Mouse (Mus musculus) spleen, postnatal 10 days (tissue): ENCODE measurements around the gene Gpr6.

Experiments
- DNase-seq, 2 experiments: peaks; one replicate each; pipeline ENCODE4 v3.0.0; 2021 to 2022; ENCODE audit warnings: low spot score in 2 of 2

The Gpr6 gene

GRCm38 (mm10) chr10:41072116-41072515 is at the start of gene Gpr6:
Gpr6 (minus strand) TSS chr10:41072285.
- DNase-seq, result no peak

- no peak for DNase-seq
These were observed 28.0 kb upstream of the Gpr6 start for GRCm38 (mm10) chr10:41100060-41100459.

- no peak for DNase-seq
These were observed 26.1 kb upstream of the Gpr6 start for GRCm38 (mm10) chr10:41098137-41098536.

- DNase-seq, result no peak
These were observed 16.8 kb upstream of the Gpr6 start for GRCm38 (mm10) chr10:41088852-41089251.

GRCm38 (mm10) chr10:41071696-41072095 is 389 bp downstream of the Gpr6 start:
- peak in 1 of 2 experiments; percentile 57 for DNase-seq

GRCm38 (mm10) chr10:41070693-41071651 is 1.1 kb downstream of the Gpr6 start:
- DNase-seq, result no peak

- no peak for DNase-seq
These were observed 11.7 kb downstream of the Gpr6 start for GRCm38 (mm10) chr10:41060250-41060831.

GRCm38 (mm10) chr10:41055581-41055980 is 16.5 kb downstream of the Gpr6 start:
- DNase-seq, result no peak

GRCm38 (mm10) chr10:41054005-41054404 is 18.1 kb downstream of the Gpr6 start:
- no peak for DNase-seq

- DNase-seq, result no peak
These were observed 29.8 kb downstream of the Gpr6 start for GRCm38 (mm10) chr10:41042272-41042671.

- no peak for DNase-seq
These were observed 30.6 kb downstream of the Gpr6 start for GRCm38 (mm10) chr10:41041478-41041877.

GRCm38 (mm10) chr10:41040530-41041085 is 31.5 kb downstream of the Gpr6 start:
- peak in 1 of 2 experiments; percentile 29 for DNase-seq

GRCm38 (mm10) chr10:41038476-41038875 is 33.6 kb downstream of the Gpr6 start:
- DNase-seq, result no peak

- DNase-seq, result no peak
These were observed 34.4 kb downstream of the Gpr6 start for GRCm38 (mm10) chr10:41037722-41038121.

GRCm38 (mm10) chr10:41032811-41033210 is 39.3 kb downstream of the Gpr6 start:
- DNase-seq, result no peak

- no peak for DNase-seq
These were observed 47.2 kb downstream of the Gpr6 start for GRCm38 (mm10) chr10:41024860-41025259.

GRCm38 (mm10) chr10:41024406-41024805 is 47.7 kb downstream of the Gpr6 start:
- no peak for DNase-seq

- no peak for DNase-seq
These were observed 49.9 kb downstream of the Gpr6 start for GRCm38 (mm10) chr10:41022226-41022625.
